Mouse (Mus musculus): ENCODE results near the gene L3mbtl4.

GRCm38 (mm10) chr17:68450921-68451320 is 177.3 kb downstream of the L3mbtl4 start:
- no peak for TF ChIP-seq EP300 (IDR thresholded peaks at IDR 0.05; ENCODE audit: low read depth)
- TF ChIP-seq CTCF (IDR thresholded peaks at IDR 0.05; ENCODE audit: low read depth): no peak

All from heart, postnatal 0 days (tissue).